Comparison of ENCODE assay signal across 8 mouse cellular contexts in the genomic region with DNA sequence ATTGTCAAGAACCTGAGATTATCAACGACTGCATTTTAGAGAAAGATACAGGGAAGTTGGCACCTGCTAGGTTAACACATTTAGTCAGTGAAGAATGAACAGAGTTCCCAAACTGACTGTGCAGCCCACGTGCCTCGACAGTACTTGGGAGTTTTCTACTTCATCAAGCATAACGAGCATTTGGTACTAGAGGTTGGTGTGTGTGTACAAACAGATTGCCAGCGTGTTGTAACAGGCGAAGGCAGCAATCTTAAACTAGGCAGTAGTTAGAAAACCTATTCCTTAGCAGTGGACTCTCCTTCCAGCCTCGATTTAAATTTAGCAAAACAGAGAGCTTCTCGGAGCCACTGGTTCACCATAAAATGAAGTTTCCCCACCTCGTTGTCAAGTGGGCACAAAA. TPM values are rescaled to one million over a fixed set of nuclear protein-coding genes. Genes with fewer than 3 reads are reported as not detected.
DNase-seq lines count a peak whose midpoint lies in the region; ATAC-seq and TF ChIP-seq lines count a peak whose summit lies in the region.

No protein-coding gene starts in this region.

- TF ChIP-seq CTCF in E14TG2a.4 (conservative IDR thresholded peaks at IDR 0.05; ENCODE audit: low read length) = no peak

- ATAC-seq in heart, embryonic 11.5 days (replicated peaks; ENCODE audit: insufficient number of reproducible peaks, low FRiP score, low TSS enrichment) = no peak
- ATAC-seq in embryonic facial prominence, embryonic 11.5 days (replicated peaks; ENCODE audit: insufficient number of reproducible peaks, low FRiP score, low TSS enrichment, low read depth) = no peak
- ATAC-seq in lung, embryonic 16.5 days (ENCODE audit: low read depth) = no peak

- peak overlapping the region; percentile 93 for H3K27ac ChIP-seq in heart, embryonic 11.5 days (ENCODE audit: low read depth, low read length)
- H3K27ac ChIP-seq in embryonic facial prominence, embryonic 11.5 days (replicated peaks; ENCODE audit: low read depth, low read length) = peak overlapping the region; percentile 98; the same call in 1 of the 2 replicates
- H3K27ac ChIP-seq in lung, embryonic 16.5 days (ENCODE audit: low read length) = peak overlapping the region; percentile 98

- peaks cover 6% of the 10 kb centered on the region for H3K4me1 ChIP-seq in heart, embryonic 11.5 days (ENCODE audit: control insufficient read depth, insufficient read depth, low read length)
- H3K4me1 ChIP-seq in E14TG2a.4 (replicated peaks; ENCODE audit: low read depth, low read length) = peaks cover 16% of the 10 kb centered on the region; the same call in 1 of the 2 replicates
- no peaks in the 10 kb centered on the region for H3K4me1 ChIP-seq in embryonic facial prominence, embryonic 11.5 days (ENCODE audit: control insufficient read depth, insufficient read depth, low read length)
- H3K4me1 ChIP-seq in lung, embryonic 16.5 days (replicated peaks; ENCODE audit: control insufficient read depth, insufficient read depth, low read length) = peaks cover 5% of the 10 kb centered on the region

- H3K4me2 ChIP-seq in heart, embryonic 11.5 days = peak overlapping the region; percentile 87
- H3K4me2 ChIP-seq in embryonic facial prominence, embryonic 11.5 days (ENCODE audit: low read depth, low read length) = peak overlapping the region; percentile 67
- H3K4me2 ChIP-seq in lung, embryonic 16.5 days (ENCODE audit: low read depth, low read length) = peak overlapping the region; percentile 89

- H3K9ac ChIP-seq in heart, embryonic 11.5 days (ENCODE audit: low read depth, low read length) = peak overlapping the region; percentile 84
- peak overlapping the region; percentile 95 for H3K9ac ChIP-seq in embryonic facial prominence, embryonic 11.5 days (replicated peaks; ENCODE audit: low read length)
- peak overlapping the region; percentile 94 for H3K9ac ChIP-seq in lung, embryonic 16.5 days (ENCODE audit: low read length)

- H3K9me3 ChIP-seq in heart, embryonic 11.5 days (replicated peaks; ENCODE audit: control insufficient read depth, low read length) = no peaks in the 10 kb centered on the region
- H3K9me3 ChIP-seq in E14TG2a.4 (ENCODE audit: low read length) = no peaks in the 10 kb centered on the region
- H3K9me3 ChIP-seq in embryonic facial prominence, embryonic 11.5 days (replicated peaks; ENCODE audit: control insufficient read depth, low read length) = no peaks in the 10 kb centered on the region
- no peaks in the 10 kb centered on the region for H3K9me3 ChIP-seq in lung, embryonic 16.5 days (ENCODE audit: control insufficient read depth, low read length)

- H3K4me3 ChIP-seq in heart, embryonic 11.5 days (ENCODE audit: low read depth, low read length) = peak overlapping the region; percentile 59
- H3K4me3 ChIP-seq in E14TG2a.4 (replicated peaks; ENCODE audit: low read length) = peak overlapping the region; percentile 83
- H3K4me3 ChIP-seq in embryonic facial prominence, embryonic 11.5 days (ENCODE audit: low read depth, low read length) = peak overlapping the region; percentile 64
- H3K4me3 ChIP-seq in lung, embryonic 16.5 days (ENCODE audit: low read length) = peak overlapping the region; percentile 81

- 0 out of 2 replicates have a peak, but pooled peaks cover 2% of the 10 kb centered on the region for H3K36me3 ChIP-seq in heart, embryonic 11.5 days (ENCODE audit: control insufficient read depth, insufficient read depth, low read length)
- peaks cover 14% of the 10 kb centered on the region for H3K36me3 ChIP-seq in E14TG2a.4 (ENCODE audit: insufficient read depth, low read length)
- no peaks in the 10 kb centered on the region; the same call in 1 of the 2 replicates for H3K36me3 ChIP-seq in embryonic facial prominence, embryonic 11.5 days (replicated peaks; ENCODE audit: control insufficient read depth, insufficient read depth, low read depth, low read length)
- H3K36me3 ChIP-seq in lung, embryonic 16.5 days (ENCODE audit: control insufficient read depth, insufficient read depth, low read length) = peaks cover 4% of the 10 kb centered on the region; the same call in 1 of the 2 replicates

- H3K27me3 ChIP-seq in heart, embryonic 11.5 days (ENCODE audit: control insufficient read depth, insufficient read depth, low read length) = no peaks in the 10 kb centered on the region
- H3K27me3 ChIP-seq in E14TG2a.4 (ENCODE audit: insufficient read depth, low read length) = no peaks in the 10 kb centered on the region
- H3K27me3 ChIP-seq in embryonic facial prominence, embryonic 11.5 days (ENCODE audit: control insufficient read depth, insufficient read depth, low read length) = no peaks in the 10 kb centered on the region
- no peaks in the 10 kb centered on the region for H3K27me3 ChIP-seq in lung, embryonic 16.5 days (ENCODE audit: control insufficient read depth, insufficient read depth, low read depth, low read length)

- 52% methylated on average over 9 of the region's 9 CpGs for WGBS in heart, embryonic 11.5 days (ENCODE audit: insufficient replicate concordance)
- whole genome bisulfite sequencing in embryonic facial prominence, embryonic 11.5 days = 55% methylated on average over 9 of the region's 9 CpGs
- 31% methylated on average over 9 of the region's 9 CpGs for WGBS in lung, embryonic 16.5 days

- DNase-seq in heart, postnatal 4 days = no peak
- peak; percentile 8 for DNase-seq in embryonic facial prominence, embryonic 11.5 days (ENCODE audit: low spot score)
- DNase-seq in kidney, adult 18-20 months = peak; percentile 63
- no peak for DNase-seq in adrenal gland, adult 2 months
- no peak for DNase-seq in right cerebral cortex, postnatal 25 days

RNA-seq across cellular contexts. Expression of a gene that starts 38.7 kb away (rescaled TPM):
- polyA plus RNA-seq in heart, embryonic 11.5 days (2014; fragmentation: Nextera tagmentation; extraction: Ambion mirVana) = 884 and 1,030 TPM in 2 replicates
- 1,000 to 10,000 TPM in 1 of 2 experiments, 100 to 1,000 TPM in 1; 990 to 1,046 TPM for total RNA-seq in heart, postnatal 4 days (2021)
- 1,788 and 1,988 TPM in 2 replicates for polyA plus RNA-seq in embryonic facial prominence, embryonic 11.5 days (2014; fragmentation: Nextera tagmentation; extraction: Ambion mirVana)
- polyA plus RNA-seq in lung, embryonic 16.5 days (2015; fragmentation: Nextera tagmentation; extraction: Ambion mirVana) = 754 and 831 TPM in 2 replicates
- total RNA-seq in adrenal gland, adult 2 months (2021) = 1,000 to 10,000 TPM in 1 of 2 experiments, 100 to 1,000 TPM in 1; 881 to 1,038 TPM
- polyA plus RNA-seq in adrenal gland, adult 2 months (2012; rRNA removed) = 16.9 and 25.6 TPM in 2 replicates

Comparison
In these comparisons a context has a peak if more than half of its experiments do, and no peak if none do; other contexts are left out.
1. DNase-seq: peak in embryonic facial prominence, embryonic 11.5 days (single experiment) and kidney, adult 18-20 months (single experiment); none in heart, postnatal 4 days (single experiment), adrenal gland, adult 2 months (single experiment) and right cerebral cortex, postnatal 25 days (single experiment).
2. RNA of a gene that starts 38.7 kb away (polyA plus RNA-seq): 1,788 to 1,988 TPM in embryonic facial prominence, embryonic 11.5 days, 884 to 1,030 TPM in heart, embryonic 11.5 days and 754 to 831 TPM in lung, embryonic 16.5 days; 16.9 to 25.6 TPM in adrenal gland, adult 2 months; every median in the first group is over 10 times any median in the second.
3. Peak in every context shown above with its lines, with median percentiles within 50 percentile points of each other: H3K27ac ChIP-seq, H3K4me2 ChIP-seq, H3K4me3 ChIP-seq and H3K9ac ChIP-seq.